Mouse (Mus musculus) brain, embryonic 14.5 days (tissue): Measurements from ENCODE around the gene Hlf. TPM values are rescaled to one million over a fixed set of nuclear protein-coding genes. Genes with fewer than 3 reads are reported as not detected.
A peak's percentile ranks its signal among the peaks of the same experiment; 100 is the strongest.

ENCODE experiments used
- DNase-seq: peaks from one replicate; pipeline ENCODE4 v3.0.0-alpha.2; 2011; ENCODE audit warnings: low read depth
- CTCF ChIP-seq: fragments of 200-500 bp; IDR thresholded peaks from 2 replicates; pipeline ENCODE4 v1.5.1; 2012; ENCODE audit warnings: inconsistent platforms, mild to moderate bottlenecking, moderate library complexity, borderline replicate concordance; ENCODE audit not compliant: insufficient read depth, insufficient read length; ENCODE audit errors: extremely low read depth
- POLR2A ChIP-seq: fragments of 200-500 bp; IDR thresholded peaks from 2 replicates; pipeline ENCODE4 v1.6.1; 2012; ENCODE audit warnings: mild to moderate bottlenecking, inconsistent platforms, borderline replicate concordance; ENCODE audit not compliant: poor library complexity, insufficient read depth, insufficient read length, severe bottlenecking; ENCODE audit errors: extremely low read depth
- polyA plus RNA-seq: library from polyadenylated mRNA; depleted of rRNA; stranded (reverse); fragments of >200 nt; gene quantifications from 2 replicates; pipeline ENCODE4 v1.2.3, GENCODE M21; 2012

Gene Hlf
- polyA plus RNA-seq, 1 experiment = 6.3 TPM

- TF ChIP-seq CTCF = no peak
- TF ChIP-seq POLR2A = no peak
- peak; percentile 69 for DNase-seq
Measured at GRCm38 (mm10) chr11:90370789-90371291, 19.9 kb downstream of the Hlf start.

DNA sequence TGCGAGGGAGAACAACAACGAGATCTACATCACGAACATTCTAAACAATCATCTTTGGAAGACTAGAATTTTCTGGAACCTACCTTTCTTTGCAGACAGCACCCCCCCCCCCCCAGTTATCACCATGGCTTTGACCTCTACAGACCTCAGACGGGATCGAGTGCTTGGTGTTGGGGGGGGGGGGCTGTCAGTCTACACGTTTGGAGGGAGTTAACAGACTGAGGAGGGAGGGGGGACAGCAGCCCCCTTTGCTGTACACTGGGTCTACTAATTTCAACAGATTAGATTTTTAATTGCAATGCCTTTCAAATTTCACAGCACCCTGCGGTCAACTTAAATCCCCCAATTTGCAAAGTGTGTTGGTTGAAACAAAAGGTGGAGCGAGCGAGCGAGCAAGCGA, 20.3 kb downstream of the Hlf start:
- DNase-seq = no peak
- no peak for TF ChIP-seq POLR2A
- TF ChIP-seq CTCF = no peak

- peak; percentile 97 for DNase-seq
- TF ChIP-seq CTCF = no peak
- TF ChIP-seq POLR2A = no peak
Measured at GRCm38 (mm10) chr11:90369605-90370004, 21.1 kb downstream of the Hlf start.

GRCm38 (mm10) chr11:90369115-90369514, 21.6 kb downstream of the Hlf start:
- no peak for DNase-seq
- TF ChIP-seq CTCF = no peak
- no peak for TF ChIP-seq POLR2A

- DNase-seq = no peak
- TF ChIP-seq POLR2A (no peak), CTCF (no peak)
Measured at GRCm38 (mm10) chr11:90367894-90368860, 22.5 kb downstream of the Hlf start.

DNA sequence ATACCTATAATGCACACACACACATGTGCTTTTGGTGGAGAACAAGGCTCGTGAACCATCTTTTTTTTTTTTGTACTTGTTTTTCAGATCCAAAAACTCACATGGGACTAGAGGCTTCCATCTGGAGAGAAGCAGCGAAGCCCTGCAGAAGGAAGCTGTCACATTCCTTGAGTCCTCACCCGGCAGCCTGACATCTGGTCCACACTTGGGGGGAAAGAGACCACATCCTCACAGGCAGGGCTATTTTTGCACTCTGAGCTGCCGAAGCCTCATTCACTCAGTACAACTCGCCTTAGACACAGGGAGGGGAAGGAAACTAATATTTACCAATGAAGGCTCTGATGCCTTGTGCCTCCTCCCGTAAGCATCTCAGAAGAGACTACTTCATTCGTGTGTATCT, 25.8 kb downstream of the Hlf start:
- no peak for DNase-seq
- TF ChIP-seq POLR2A (no peak), CTCF (no peak)

GRCm38 (mm10) chr11:90363821-90364497, 26.7 kb downstream of the Hlf start:
- DNase-seq = no peak
- TF ChIP-seq CTCF (no peak), POLR2A (no peak)

- no peak for DNase-seq
- TF ChIP-seq CTCF (peak; percentile 58; the same call in 1 of the 2 replicates), POLR2A (no peak)
Measured at GRCm38 (mm10) chr11:90363406-90363805, 27.3 kb downstream of the Hlf start.

- DNase-seq = no peak
Measured at GRCm38 (mm10) chr11:90360536-90360935, 30.2 kb downstream of the Hlf start.

DNA sequence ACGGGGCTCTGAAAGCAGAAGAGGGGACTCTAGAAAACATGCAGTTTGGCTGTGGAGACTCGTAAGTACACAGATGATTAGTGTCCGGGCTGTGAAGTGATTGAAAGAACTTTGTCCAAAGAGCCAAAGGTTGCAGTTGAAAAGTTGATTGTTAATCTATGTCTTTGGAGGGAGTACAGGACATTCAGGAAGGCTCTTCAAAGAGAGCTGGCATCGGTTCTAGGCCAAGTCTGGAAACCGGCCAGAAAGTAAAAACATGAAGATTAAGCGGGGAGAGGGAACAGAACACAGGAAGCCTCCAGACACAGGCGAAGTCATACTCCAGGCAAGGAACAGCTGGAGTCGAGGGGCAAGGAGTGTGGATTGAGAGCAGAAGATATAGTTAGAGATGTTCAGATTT, 32.6 kb downstream of the Hlf start:
- no peak for TF ChIP-seq POLR2A
- TF ChIP-seq CTCF = no peak
- no peak for DNase-seq

More at GRCm38 (mm10) chr11:90360536-90360935, 30.2 kb downstream of the Hlf start:
- TF ChIP-seq CTCF (no peak), POLR2A (no peak)

DNA sequence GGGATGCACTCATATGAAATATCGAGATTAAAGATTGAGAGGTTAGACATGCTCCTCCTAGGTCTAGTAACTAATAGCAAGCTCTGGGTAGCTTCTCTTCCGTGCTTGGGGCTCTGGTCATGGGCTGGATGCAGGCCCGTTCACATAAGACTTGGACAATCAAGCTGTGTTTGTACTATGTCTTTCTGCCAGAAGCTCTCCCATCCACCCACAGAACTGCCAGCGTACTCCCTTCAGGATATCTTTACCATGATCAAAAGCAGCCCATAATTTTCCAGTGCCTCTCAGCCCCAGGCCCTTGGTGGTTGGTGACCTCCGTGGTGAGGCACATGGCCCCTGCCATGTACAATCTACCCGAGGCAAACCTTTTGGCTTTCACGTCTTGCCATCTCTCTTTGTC, 33.3 kb downstream of the Hlf start:
- no peak for TF ChIP-seq POLR2A
- no peak for TF ChIP-seq CTCF
- no peak for DNase-seq
